Mouse (Mus musculus): ENCODE data around the gene Magi3. TPM values are rescaled to one million over a fixed set of nuclear protein-coding genes. Genes with fewer than 3 reads are reported as not detected.

Magi3 gene
- polyA plus RNA-seq, 1 experiment from 2014 or later = 6.9 TPM

DNA sequence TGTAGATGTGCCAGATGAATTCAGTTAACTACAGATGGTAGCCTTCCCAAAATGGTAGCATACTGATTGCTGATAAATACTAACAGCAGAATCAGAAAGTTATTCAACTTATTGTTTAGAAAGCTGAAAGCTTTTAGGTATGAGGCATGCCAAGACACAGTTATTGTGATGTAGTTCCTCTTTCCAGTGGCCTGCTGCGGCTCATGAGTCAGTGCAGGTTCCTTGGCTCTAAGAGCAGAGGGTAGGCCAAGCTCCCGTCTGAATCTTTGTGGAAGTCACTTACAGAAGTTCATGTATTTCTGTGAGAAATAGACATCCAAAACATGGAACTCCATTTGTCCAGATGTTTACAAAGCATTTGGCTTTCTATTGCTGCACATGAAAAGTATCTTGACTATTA is 208.2 kb downstream of the Magi3 start:
- Histone ChIP-seq H3K4me1 (no peaks in the 10 kb centered on the region), H3K27me3 (replicated peaks) (no peaks in the 10 kb centered on the region), H3K4me2 (replicated peaks) (no peak overlapping the region), H3K4me3 (no peak overlapping the region), H3K9ac (no peak overlapping the region), H3K27ac (no peak overlapping the region), H3K36me3 (peaks cover 34% of the 10 kb centered on the region), H3K9me3 (no peaks in the 10 kb centered on the region)
- ATAC-seq (ENCODE audit: low FRiP score, low read depth) = no peak
- 90% methylated on average over 2 of the region's 2 CpGs for WGBS

DNA sequence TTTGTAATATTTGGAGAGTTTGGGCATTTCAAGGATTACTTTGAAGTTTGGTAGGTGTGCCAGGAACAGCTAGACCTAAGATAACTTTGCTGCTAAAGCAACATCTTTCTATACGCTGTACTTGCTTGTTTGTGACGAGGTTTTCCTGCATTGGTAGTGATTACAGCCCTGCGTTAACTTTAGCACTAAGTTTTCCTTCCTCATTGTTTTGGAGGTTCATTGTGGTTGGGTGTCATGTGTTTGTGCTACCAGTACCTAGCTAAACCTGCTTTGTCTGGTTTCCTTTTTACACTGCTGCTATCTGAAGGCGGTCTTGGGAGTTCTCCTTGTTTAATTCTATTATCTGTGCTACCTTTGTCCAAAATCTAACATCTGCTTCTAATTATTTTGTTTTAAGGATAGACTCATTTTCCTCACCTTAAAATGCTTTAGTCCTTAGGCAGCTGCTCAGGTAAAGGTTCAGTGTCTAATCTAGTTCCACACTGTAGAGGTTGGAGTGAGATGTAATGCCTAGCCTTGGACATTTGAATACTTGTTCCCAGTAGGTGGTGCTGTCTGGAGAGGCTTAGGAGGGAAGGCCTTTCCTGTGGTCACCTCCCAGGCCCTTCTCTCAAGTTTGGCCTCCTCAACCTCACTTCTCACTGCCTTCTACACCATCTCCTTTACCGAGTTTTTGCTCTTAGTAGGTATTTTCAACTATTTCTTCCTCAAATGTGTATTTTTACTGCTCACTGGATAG is 210.1 kb downstream of the Magi3 start:
- Histone ChIP-seq H3K4me2 (replicated peaks) (no peak overlapping the region), H3K27ac (no peak overlapping the region), H3K9me3 (no peaks in the 10 kb centered on the region), H3K4me1 (no peaks in the 10 kb centered on the region), H3K9ac (no peak overlapping the region), H3K27me3 (replicated peaks) (no peaks in the 10 kb centered on the region), H3K4me3 (no peak overlapping the region), H3K36me3 (peaks cover 38% of the 10 kb centered on the region)
- WGBS = 92% methylated on average over 5 of the region's 5 CpGs
- ATAC-seq (ENCODE audit: low FRiP score, low read depth) = no peak

DNA sequence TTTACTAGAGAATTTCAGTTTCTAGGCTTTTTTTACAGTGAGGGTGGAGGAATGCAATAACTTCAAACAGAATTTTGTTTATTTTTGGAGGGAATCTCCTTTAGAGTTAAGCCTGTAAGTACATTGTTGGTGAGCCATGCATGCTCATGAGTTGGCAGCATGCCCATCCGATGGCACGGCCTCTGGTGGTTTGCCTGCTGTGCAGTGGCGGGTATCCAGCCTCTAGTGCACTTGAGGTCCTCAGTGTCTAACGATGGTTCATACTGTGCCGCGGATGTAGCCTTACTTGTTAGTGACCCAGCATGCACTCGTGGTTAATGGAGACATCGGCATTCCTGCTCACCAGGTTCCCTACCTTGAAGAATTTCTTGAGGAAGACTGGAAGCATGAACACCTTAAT is 212.7 kb downstream of the Magi3 start:
- Histone ChIP-seq H3K27me3 (replicated peaks) (no peaks in the 10 kb centered on the region), H3K27ac (no peak overlapping the region), H3K36me3 (peaks cover 48% of the 10 kb centered on the region), H3K9me3 (no peaks in the 10 kb centered on the region), H3K4me1 (no peaks in the 10 kb centered on the region), H3K4me3 (no peak overlapping the region), H3K4me2 (replicated peaks) (no peak overlapping the region), H3K9ac (no peak overlapping the region)
- WGBS = 79% methylated on average over 8 of the region's 8 CpGs
- no peak for ATAC-seq (ENCODE audit: low FRiP score, low read depth)

DNA sequence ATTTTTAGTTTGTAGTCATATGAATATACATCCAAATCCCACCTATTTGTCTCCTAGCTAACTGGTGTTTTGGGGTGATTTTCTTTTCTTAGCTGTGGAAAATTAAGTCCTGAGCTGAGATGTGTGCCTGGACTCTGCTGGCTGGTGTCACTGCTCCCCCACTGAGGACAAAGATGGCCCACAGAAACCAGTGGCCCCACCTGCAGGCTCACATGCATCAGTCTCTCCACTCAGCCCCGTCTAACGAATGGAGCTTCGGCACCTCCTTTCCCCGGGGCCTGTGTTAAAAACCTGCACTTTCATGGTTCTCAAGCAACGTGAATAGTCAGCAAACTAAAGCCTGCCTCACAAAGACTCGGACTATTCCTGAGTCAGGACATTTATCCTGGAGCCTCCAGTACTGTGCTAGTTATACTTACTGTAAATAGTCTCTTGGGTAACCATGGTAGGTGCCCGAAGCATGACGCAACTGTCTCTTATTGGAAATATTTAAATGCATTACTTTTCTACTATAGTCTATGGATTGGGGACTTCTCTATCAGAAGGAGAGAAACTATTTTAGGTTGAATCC is 213.2 kb downstream of the Magi3 start:
- H3K27ac ChIP-seq = no peak overlapping the region
- no peaks in the 10 kb centered on the region for H3K9me3 ChIP-seq
- no peaks in the 10 kb centered on the region for H3K27me3 ChIP-seq (replicated peaks)
- no peak overlapping the region for H3K4me3 ChIP-seq
- ATAC-seq (ENCODE audit: low FRiP score, low read depth) = no peak
- H3K4me1 ChIP-seq = no peaks in the 10 kb centered on the region
- H3K9ac ChIP-seq = no peak overlapping the region
- 90% methylated on average over 8 of the region's 8 CpGs for WGBS
- H3K36me3 ChIP-seq = peaks cover 48% of the 10 kb centered on the region
- no peak overlapping the region for H3K4me2 ChIP-seq (replicated peaks)

DNA sequence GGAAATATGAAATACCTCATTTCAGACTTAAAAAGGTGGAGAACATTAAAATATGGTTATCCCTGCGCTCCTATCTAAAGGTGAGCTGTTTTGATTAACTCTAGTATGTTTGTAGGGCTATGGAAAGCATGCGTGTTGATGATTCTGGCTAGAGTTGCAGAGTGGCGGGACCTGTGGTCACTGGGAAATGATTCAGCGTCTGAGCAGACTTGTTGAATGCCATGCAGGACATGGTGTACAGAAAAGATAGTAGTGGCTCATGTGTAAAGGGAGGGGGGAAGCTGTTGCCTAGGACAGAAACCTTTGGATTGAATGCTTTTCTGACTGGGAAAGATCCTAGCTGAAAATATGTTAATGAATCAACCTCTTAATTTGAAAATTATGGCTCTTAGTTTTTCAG is 221.4 kb downstream of the Magi3 start:
- Histone ChIP-seq H3K4me1 (no peaks in the 10 kb centered on the region), H3K27ac (no peak overlapping the region), H3K36me3 (peaks cover 61% of the 10 kb centered on the region), H3K4me2 (replicated peaks) (no peak overlapping the region), H3K9ac (no peak overlapping the region), H3K9me3 (no peaks in the 10 kb centered on the region), H3K4me3 (no peak overlapping the region), H3K27me3 (replicated peaks) (no peaks in the 10 kb centered on the region)
- ATAC-seq (ENCODE audit: low FRiP score, low read depth) = no peak
- 95% methylated on average over 4 of the region's 4 CpGs for WGBS

DNA sequence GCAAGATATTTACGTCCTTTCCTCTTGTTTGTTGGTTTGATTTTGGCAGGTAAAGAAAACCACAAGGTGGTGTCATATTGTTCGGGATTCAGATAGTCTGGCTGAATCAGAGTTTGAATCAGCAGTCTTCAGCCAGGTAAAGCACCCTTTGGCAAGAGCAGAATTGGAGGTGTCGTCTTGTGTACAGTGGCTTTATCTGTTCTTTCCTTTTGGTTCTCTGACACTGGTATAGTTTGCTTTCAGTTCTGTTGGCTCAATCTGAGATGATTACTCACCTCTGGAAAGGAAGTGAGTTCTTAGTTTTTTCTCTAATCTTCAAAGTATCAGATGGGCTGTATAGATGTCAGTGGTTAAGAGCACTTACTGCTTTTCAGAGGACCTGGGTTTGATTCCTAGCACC is 228.9 kb downstream of the Magi3 start:
- Histone ChIP-seq H3K9me3 (no peaks in the 10 kb centered on the region), H3K4me2 (replicated peaks) (no peak overlapping the region), H3K27ac (no peak overlapping the region), H3K9ac (no peak overlapping the region), H3K4me1 (no peaks in the 10 kb centered on the region), H3K27me3 (replicated peaks) (no peaks in the 10 kb centered on the region), H3K36me3 (peaks cover 61% of the 10 kb centered on the region), H3K4me3 (no peak overlapping the region)
- no peak for ATAC-seq (ENCODE audit: low FRiP score, low read depth)
- 92% methylated on average over 3 of the region's 3 CpGs for WGBS

DNA sequence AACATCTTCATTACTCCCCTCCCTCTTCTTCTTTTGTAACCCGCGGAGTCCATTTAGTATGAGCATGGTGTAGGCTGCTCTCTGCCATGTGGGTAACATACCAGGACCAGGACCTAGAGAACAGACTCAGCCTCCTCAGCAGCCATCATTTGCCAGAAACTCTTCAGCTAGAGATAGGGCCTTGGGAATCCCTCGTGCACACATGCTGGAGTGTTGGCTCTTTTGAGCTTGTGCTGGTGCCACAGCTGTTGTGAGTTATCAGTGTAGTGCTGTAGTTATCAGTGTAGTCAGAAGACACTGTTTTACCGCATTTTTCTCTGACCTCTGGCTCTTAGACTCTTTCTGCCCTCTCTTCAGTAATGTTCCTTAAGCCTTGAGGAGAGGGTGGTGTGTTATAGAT is 230.8 kb downstream of the Magi3 start:
- Histone ChIP-seq H3K9me3 (no peaks in the 10 kb centered on the region), H3K4me1 (no peaks in the 10 kb centered on the region), H3K27me3 (replicated peaks) (no peaks in the 10 kb centered on the region), H3K27ac (no peak overlapping the region), H3K36me3 (peaks cover 59% of the 10 kb centered on the region), H3K4me3 (no peak overlapping the region), H3K9ac (no peak overlapping the region), H3K4me2 (replicated peaks) (no peak overlapping the region)
- 95% methylated on average over 4 of the region's 4 CpGs for WGBS
- ATAC-seq (ENCODE audit: low FRiP score, low read depth) = no peak

DNA sequence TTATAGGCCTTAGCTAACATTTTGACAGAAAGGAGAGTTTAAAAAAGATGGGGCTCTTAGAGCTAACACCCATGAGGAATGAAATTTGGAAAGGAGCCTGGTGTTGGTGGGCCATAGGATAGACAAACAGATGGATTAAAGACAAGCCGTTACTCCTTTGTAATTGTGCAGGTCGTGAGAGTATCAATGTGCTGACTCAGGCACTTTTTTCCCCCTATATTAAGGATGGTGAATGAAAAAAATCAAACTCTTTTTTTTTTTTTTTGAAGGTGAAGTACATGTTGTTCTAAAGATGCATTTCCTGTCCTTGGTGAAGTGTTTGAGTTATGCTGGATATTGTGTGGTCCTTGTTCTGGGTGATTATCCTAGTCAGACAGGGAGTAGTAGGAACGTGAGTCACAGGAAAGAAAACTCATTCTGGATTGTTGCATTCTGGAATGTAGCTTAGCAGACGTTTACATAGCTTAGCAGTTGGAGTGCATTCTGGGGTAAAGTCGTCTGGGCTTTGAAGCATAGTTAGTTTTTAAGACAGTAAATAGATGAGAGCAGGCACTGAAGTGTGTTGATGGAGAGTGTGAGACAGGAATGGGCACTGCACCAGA is 232.2 kb downstream of the Magi3 start:
- H3K4me1 ChIP-seq = no peaks in the 10 kb centered on the region
- peaks cover 60% of the 10 kb centered on the region for H3K36me3 ChIP-seq
- no peak overlapping the region for H3K4me2 ChIP-seq (replicated peaks)
- no peak for ATAC-seq (ENCODE audit: low FRiP score, low read depth)
- no peaks in the 10 kb centered on the region for H3K9me3 ChIP-seq
- no peak overlapping the region for H3K9ac ChIP-seq
- 75% methylated on average over 5 of the region's 5 CpGs for WGBS
- no peak overlapping the region for H3K27ac ChIP-seq
- no peaks in the 10 kb centered on the region for H3K27me3 ChIP-seq (replicated peaks)
- no peak overlapping the region for H3K4me3 ChIP-seq

DNA sequence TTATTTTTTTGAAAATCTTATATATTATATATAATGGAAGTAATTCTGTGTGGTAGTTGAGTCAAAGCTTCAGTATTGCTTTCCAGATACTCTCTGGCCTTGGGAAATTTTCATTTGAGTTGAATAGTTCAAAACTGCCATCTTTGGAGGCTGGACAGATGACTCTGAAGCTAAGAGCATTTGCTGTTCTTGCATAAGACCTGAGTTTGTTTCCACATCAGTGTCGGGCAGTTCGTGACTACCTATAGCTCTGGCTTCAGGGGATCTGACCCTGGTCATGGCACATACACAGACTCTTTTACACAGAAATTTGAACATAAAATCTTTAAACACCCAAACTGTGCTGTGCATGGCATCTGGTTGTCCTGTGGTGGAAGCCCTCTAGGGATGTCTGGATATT is 235.0 kb downstream of the Magi3 start:
- no peak overlapping the region for H3K9ac ChIP-seq
- no peak overlapping the region for H3K4me2 ChIP-seq (replicated peaks)
- H3K27me3 ChIP-seq (replicated peaks) = no peaks in the 10 kb centered on the region
- H3K36me3 ChIP-seq = peaks cover 52% of the 10 kb centered on the region
- H3K4me1 ChIP-seq = no peaks in the 10 kb centered on the region
- H3K9me3 ChIP-seq = no peaks in the 10 kb centered on the region
- no peak for ATAC-seq (ENCODE audit: low FRiP score, low read depth)
- WGBS = 96% methylated on average over 2 of the region's 2 CpGs
- H3K4me3 ChIP-seq = no peak overlapping the region
- no peak overlapping the region for H3K27ac ChIP-seq

DNA sequence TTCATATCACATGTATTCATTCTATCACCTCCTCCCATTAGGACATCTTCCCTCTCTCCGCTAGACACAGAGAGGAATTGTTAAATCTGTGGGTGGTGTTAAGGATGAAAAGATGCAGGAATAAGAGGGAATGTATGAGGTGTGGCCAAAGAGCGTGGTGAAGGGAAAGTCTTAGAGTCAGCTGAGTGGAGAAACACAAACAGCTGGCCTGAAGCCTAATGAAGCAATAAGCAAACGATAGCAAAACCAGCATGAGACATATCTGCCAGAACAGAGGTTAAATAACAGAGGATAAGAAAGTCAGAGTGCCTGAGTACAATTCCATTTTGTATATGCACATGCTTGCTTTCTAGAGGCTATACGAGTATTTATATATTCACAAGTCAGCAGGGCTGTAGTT is 235.6 kb downstream of the Magi3 start:
- Histone ChIP-seq H3K9me3 (no peaks in the 10 kb centered on the region), H3K27ac (no peak overlapping the region), H3K4me1 (no peaks in the 10 kb centered on the region), H3K27me3 (replicated peaks) (no peaks in the 10 kb centered on the region), H3K4me3 (no peak overlapping the region), H3K9ac (no peak overlapping the region), H3K4me2 (replicated peaks) (no peak overlapping the region), H3K36me3 (peaks cover 47% of the 10 kb centered on the region)
- WGBS = 82% methylated on average over 4 of the region's 4 CpGs
- no peak for ATAC-seq (ENCODE audit: low FRiP score, low read depth)

DNA sequence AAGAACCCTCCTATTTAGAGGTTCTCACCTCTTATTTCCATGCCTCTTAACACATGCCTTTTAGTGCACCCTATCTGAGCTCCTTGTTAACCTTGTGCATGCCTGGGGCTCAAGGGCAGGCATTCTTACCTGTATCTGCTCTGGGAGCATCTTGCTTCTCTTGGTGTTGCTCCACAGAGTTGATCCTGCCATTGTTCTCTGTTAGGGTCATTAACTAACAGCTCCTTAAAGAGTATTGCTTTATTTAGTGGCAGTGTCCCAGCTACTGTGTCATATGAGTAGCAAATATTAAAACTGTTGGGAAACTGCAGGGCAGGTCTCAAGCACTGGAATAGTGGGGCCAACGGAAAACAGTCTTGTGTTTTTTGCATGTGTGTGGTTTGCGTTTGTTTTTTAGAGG is 249.0 kb downstream of the Magi3 start:
- no peak overlapping the region for H3K27ac ChIP-seq
- H3K4me3 ChIP-seq = no peak overlapping the region
- H3K9me3 ChIP-seq = no peaks in the 10 kb centered on the region
- peaks cover 11% of the 10 kb centered on the region for H3K36me3 ChIP-seq
- no peak for ATAC-seq (ENCODE audit: low FRiP score, low read depth)
- peaks cover 12% of the 10 kb centered on the region for H3K4me1 ChIP-seq
- WGBS = 97% methylated on average over 2 of the region's 2 CpGs
- H3K4me2 ChIP-seq (replicated peaks) = no peak overlapping the region
- no peaks in the 10 kb centered on the region for H3K27me3 ChIP-seq (replicated peaks)
- no peak overlapping the region for H3K9ac ChIP-seq

DNA sequence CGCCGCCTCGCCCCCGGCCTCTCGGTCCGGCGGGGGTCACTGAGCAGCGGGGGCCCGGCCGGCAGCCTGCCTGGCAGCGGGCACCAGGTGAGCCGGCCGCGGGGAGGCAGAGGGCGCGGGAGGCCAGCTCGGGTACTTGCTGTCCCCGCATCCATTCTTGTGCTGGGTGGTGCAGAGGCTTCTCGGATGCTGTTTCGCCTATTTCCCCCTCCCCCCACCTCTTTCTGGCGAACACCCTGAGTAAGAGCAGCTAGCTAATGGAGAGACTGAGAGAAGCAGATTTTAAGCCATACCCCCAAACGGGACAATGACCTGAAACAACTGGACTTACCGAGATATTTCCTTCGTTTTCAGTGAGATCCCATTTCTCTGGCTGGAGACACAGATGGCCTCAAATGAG is 251.5 kb downstream of the Magi3 start:
- H3K4me2 ChIP-seq (replicated peaks) = peak overlapping the region; percentile 82
- no peaks in the 10 kb centered on the region for H3K27me3 ChIP-seq (replicated peaks)
- H3K4me3 ChIP-seq = peak overlapping the region; percentile 82
- H3K27ac ChIP-seq = peak overlapping the region; percentile 98
- peak; percentile 84 for ATAC-seq (ENCODE audit: low FRiP score, low read depth)
- no peaks in the 10 kb centered on the region for H3K9me3 ChIP-seq
- peak overlapping the region; percentile 92 for H3K9ac ChIP-seq
- peaks cover 11% of the 10 kb centered on the region for H3K36me3 ChIP-seq
- under 1% methylated on average over 24 of the region's 24 CpGs for WGBS
- peaks cover 12% of the 10 kb centered on the region for H3K4me1 ChIP-seq
